Mouse (Mus musculus) limb, embryonic 10.5 days (tissue): ENCODE data around the gene Tsr1. TPM values are rescaled to one million over a fixed set of nuclear protein-coding genes. Genes with fewer than 3 reads are reported as not detected.

Experiments used
- DNase-seq: peaks from one replicate; pipeline ENCODE4 v3.0.0-alpha.2; 2017; ENCODE audit warnings: low spot score
- H3K27ac ChIP-seq: fragments of 300-500 bp; sonication (generic); 2 replicates; pipeline ENCODE4 v1.5.1; 2016; ENCODE audit warnings: mild to moderate bottlenecking
- H3K27me3 ChIP-seq: fragments of 300-500 bp; sonication (generic); 2 replicates; pipeline ENCODE4 v1.6.1; 2016; ENCODE audit warnings: low read depth, mild to moderate bottlenecking; ENCODE audit not compliant: poor library complexity, severe bottlenecking
- H3K36me3 ChIP-seq: fragments of 300-500 bp; sonication (generic); 2 replicates; pipeline ENCODE4 v1.6.1; 2016; ENCODE audit warnings: mild to moderate bottlenecking, moderate library complexity
- H3K4me1 ChIP-seq: fragments of 300-500 bp; sonication (generic); 2 replicates; pipeline ENCODE4 v1.6.1; 2016
- H3K4me3 ChIP-seq: fragments of 300-500 bp; sonication (generic); 2 replicates; pipeline ENCODE4 v1.5.1; 2016; ENCODE audit warnings: mild to moderate bottlenecking, moderate library complexity
- H3K9me3 ChIP-seq: fragments of 300-500 bp; sonication (generic); replicated peaks from 2 replicates; pipeline ENCODE4 v1.6.1; 2016; ENCODE audit warnings: mild to moderate bottlenecking
- WGBS: fragments of 180-500 bp; shearing (Covaris S2); methylation state at CpG from one replicate; pipeline ENCODE4 v1.1.7; 2016; 5-methylcytosine and 5-hydroxymethylcytosine counted together
- microRNA-seq: library from miRNA; unstranded; fragments of <30 nt; microRNA quantifications from one replicate; pipeline ENCODE4, GENCODE M21; 2017
- polyA plus RNA-seq: library from polyadenylated mRNA; unstranded; fragments of >200 nt; fragmentation: Nextera tagmentation; extraction: Ambion mirVana; gene quantifications from 2 replicates; pipeline ENCODE4 v1.2.1, GENCODE M21; 2016

Tsr1 gene
- polyA plus RNA-seq, 1 experiment from 2014 or later, result 55.3 TPM

- Histone ChIP-seq H3K9me3 (no peaks in the 10 kb centered on the region), H3K27me3 (no peaks in the 10 kb centered on the region), H3K4me1 (no peaks in the 10 kb centered on the region), H3K36me3 (peaks cover 58% of the 10 kb centered on the region), H3K27ac (no peak overlapping the region), H3K4me3 (no peak overlapping the region)
- no peak for DNase-seq
Observed at GRCm38 (mm10) chr11:74954901-74955300, 57.0 kb downstream of the Tsr1 start.

- no peaks in the 10 kb centered on the region for H3K27me3 ChIP-seq
- no peaks in the 10 kb centered on the region for H3K9me3 ChIP-seq
- H3K4me1 ChIP-seq, result no peaks in the 10 kb centered on the region
- no peak for DNase-seq
- peaks cover 50% of the 10 kb centered on the region for H3K36me3 ChIP-seq
- no peak overlapping the region for H3K4me3 ChIP-seq
- no peak overlapping the region for H3K27ac ChIP-seq
Observed at GRCm38 (mm10) chr11:74956006-74956405, 58.1 kb downstream of the Tsr1 start.

GRCm38 (mm10) chr11:74957600-74957999, 59.7 kb downstream of the Tsr1 start:
- no peak overlapping the region for H3K27ac ChIP-seq
- 92% methylated on average over 2 of the region's 2 CpGs for WGBS
- H3K27me3 ChIP-seq, result no peaks in the 10 kb centered on the region
- peaks cover 36% of the 10 kb centered on the region for H3K36me3 ChIP-seq
- no peak for DNase-seq
- no peak overlapping the region for H3K4me3 ChIP-seq
- H3K9me3 ChIP-seq, result no peaks in the 10 kb centered on the region
- no peaks in the 10 kb centered on the region for H3K4me1 ChIP-seq

Small RNAs within 50 kb of the gene (microRNA-seq; reads per million reads assigned to microRNA genes)
- not detected for gene Mir6926

Other genes with a start within 250 kb of the Tsr1 start
- 32.8 and 36.6 TPM in 2 replicates for gene Cluh, start 248.6 kb upstream of the Tsr1 start, polyA plus RNA-seq
- 46.0 and 49.9 TPM in 2 replicates for gene Pafah1b1, start 173.4 kb upstream of the Tsr1 start, polyA plus RNA-seq
- 72.4 and 73.2 TPM in 2 replicates for gene Mettl16, start 127.2 kb upstream of the Tsr1 start, polyA plus RNA-seq
- gene Mnt, start 67.2 kb upstream of the Tsr1 start, polyA plus RNA-seq, result 4.8 and 5.7 TPM in 2 replicates
- gene Sgsm2, start 1.0 kb upstream of the Tsr1 start, polyA plus RNA-seq, result 3.0 and 4.1 TPM in 2 replicates
- gene Smg6, start 27.8 kb downstream of the Tsr1 start, polyA plus RNA-seq, result 19.6 and 21.5 TPM in 2 replicates
- 13.2 and 17.3 TPM in 2 replicates for gene Srr, start 27.9 kb downstream of the Tsr1 start, polyA plus RNA-seq